Mouse (Mus musculus): ENCODE data around the gene Tph2. TPM values are rescaled to one million over a fixed set of nuclear protein-coding genes. Genes with fewer than 3 reads are reported as not detected.

Tph2 gene
- polyA plus RNA-seq, 1 experiment = 0.73 TPM

- Histone ChIP-seq H3ac (ENCODE audit: control insufficient read depth, insufficient read length, low read depth) (no peak overlapping the region), H3K79me2 (ENCODE audit: control insufficient read depth, insufficient read depth) (no peaks in the 10 kb centered on the region), H3K79me3 (ENCODE audit: low read depth) (no peaks in the 10 kb centered on the region), H3K4me3 (ENCODE audit: insufficient read depth, poor library complexity, severe bottlenecking) (no peak overlapping the region), H3K36me3 (ENCODE audit: control insufficient read depth, insufficient read depth) (no peaks in the 10 kb centered on the region), H3K27me3 (ENCODE audit: control insufficient read depth, insufficient read depth, insufficient read length) (no peaks in the 10 kb centered on the region)
- TF ChIP-seq MYOD1 (IDR thresholded peaks at IDR 0.05; ENCODE audit: control insufficient read depth, insufficient read length, low read depth) = no peak
- TF ChIP-seq FOSL1 (IDR thresholded peaks at IDR 0.05; ENCODE audit: insufficient read depth, low read length, poor library complexity, severe bottlenecking) = no peak
- TF ChIP-seq CEBPB (IDR thresholded peaks at IDR 0.05; ENCODE audit: low read depth) = no peak
- no peak for TF ChIP-seq MAX (IDR thresholded peaks at IDR 0.05)
- no peak for TF ChIP-seq CTCF (IDR thresholded peaks at IDR 0.05; ENCODE audit: control insufficient read depth, insufficient read depth, insufficient read length)
- no peak for TF ChIP-seq MYOG (IDR thresholded peaks at IDR 0.05; ENCODE audit: control insufficient read depth, extremely low read depth, insufficient read length)
Observed at GRCm38 (mm10) chr10:115104175-115104574, 80.6 kb downstream of the Tph2 start.

GRCm38 (mm10) chr10:115099890-115100580 lies 84.8 kb downstream of the Tph2 start:
- Histone ChIP-seq H3K36me3 (ENCODE audit: control insufficient read depth, insufficient read depth) (no peaks in the 10 kb centered on the region), H3ac (ENCODE audit: control insufficient read depth, insufficient read length, low read depth) (no peak overlapping the region), H3K27me3 (ENCODE audit: control insufficient read depth, insufficient read depth, insufficient read length) (no peaks in the 10 kb centered on the region), H3K79me3 (ENCODE audit: low read depth) (no peaks in the 10 kb centered on the region), H3K79me2 (ENCODE audit: control insufficient read depth, insufficient read depth) (no peaks in the 10 kb centered on the region), H3K4me3 (ENCODE audit: insufficient read depth, poor library complexity, severe bottlenecking) (no peak overlapping the region)
- TF ChIP-seq MYOG (IDR thresholded peaks at IDR 0.05; ENCODE audit: control insufficient read depth, extremely low read depth, insufficient read length) (no peak), CEBPB (IDR thresholded peaks at IDR 0.05; ENCODE audit: low read depth) (peak; percentile 93), USF1 (IDR thresholded peaks at IDR 0.05; ENCODE audit: low read depth) (peak; percentile 81), CTCF (IDR thresholded peaks at IDR 0.05; ENCODE audit: control insufficient read depth, insufficient read depth, insufficient read length) (no peak)

GRCm38 (mm10) chr10:115097163-115097562 lies 87.7 kb downstream of the Tph2 start:
- Histone ChIP-seq H3K4me3 (ENCODE audit: insufficient read depth, poor library complexity, severe bottlenecking) (no peak overlapping the region), H3K36me3 (ENCODE audit: control insufficient read depth, insufficient read depth) (no peaks in the 10 kb centered on the region), H3K79me3 (ENCODE audit: low read depth) (no peaks in the 10 kb centered on the region), H3ac (ENCODE audit: control insufficient read depth, insufficient read length, low read depth) (no peak overlapping the region), H3K79me2 (ENCODE audit: control insufficient read depth, insufficient read depth) (no peaks in the 10 kb centered on the region), H3K27me3 (ENCODE audit: control insufficient read depth, insufficient read depth, insufficient read length) (no peaks in the 10 kb centered on the region)
- no peak for TF ChIP-seq FOSL1 (IDR thresholded peaks at IDR 0.05; ENCODE audit: insufficient read depth, low read length, poor library complexity, severe bottlenecking)
- no peak for TF ChIP-seq MYOG (IDR thresholded peaks at IDR 0.05; ENCODE audit: control insufficient read depth, extremely low read depth, insufficient read length)
- TF ChIP-seq MYOD1 (IDR thresholded peaks at IDR 0.05; ENCODE audit: control insufficient read depth, insufficient read length, low read depth) = no peak
- peak; percentile 22 for TF ChIP-seq CTCF (IDR thresholded peaks at IDR 0.05; ENCODE audit: control insufficient read depth, insufficient read depth, insufficient read length)
- no peak for TF ChIP-seq CEBPB (IDR thresholded peaks at IDR 0.05; ENCODE audit: low read depth)
- no peak for TF ChIP-seq USF1 (IDR thresholded peaks at IDR 0.05; ENCODE audit: low read depth)
- TF ChIP-seq MAX (IDR thresholded peaks at IDR 0.05) = no peak

- H3K36me3 ChIP-seq (ENCODE audit: control insufficient read depth, insufficient read depth) = no peaks in the 10 kb centered on the region
- no peaks in the 10 kb centered on the region for H3K79me2 ChIP-seq (ENCODE audit: control insufficient read depth, insufficient read depth)
- no peak for TF ChIP-seq MYOG (IDR thresholded peaks at IDR 0.05; ENCODE audit: control insufficient read depth, extremely low read depth, insufficient read length)
- TF ChIP-seq MYOD1 (IDR thresholded peaks at IDR 0.05; ENCODE audit: control insufficient read depth, insufficient read length, low read depth) = no peak
- no peak for TF ChIP-seq MAX (IDR thresholded peaks at IDR 0.05)
- no peak for TF ChIP-seq CTCF (IDR thresholded peaks at IDR 0.05; ENCODE audit: control insufficient read depth, insufficient read depth, insufficient read length)
- TF ChIP-seq USF1 (IDR thresholded peaks at IDR 0.05; ENCODE audit: low read depth) = no peak
- TF ChIP-seq CEBPB (IDR thresholded peaks at IDR 0.05; ENCODE audit: low read depth) = no peak
- no peak for TF ChIP-seq FOSL1 (IDR thresholded peaks at IDR 0.05; ENCODE audit: insufficient read depth, low read length, poor library complexity, severe bottlenecking)
Observed at GRCm38 (mm10) chr10:115096191-115096590, 88.6 kb downstream of the Tph2 start.

GRCm38 (mm10) chr10:115078232-115078631 lies 106.6 kb downstream of the Tph2 start:
- H3ac ChIP-seq (ENCODE audit: control insufficient read depth, insufficient read length, low read depth) = no peak overlapping the region

More at GRCm38 (mm10) chr10:115096191-115096590, 88.6 kb downstream of the Tph2 start:
- Histone ChIP-seq H3K27me3 (ENCODE audit: control insufficient read depth, insufficient read depth, insufficient read length) (no peaks in the 10 kb centered on the region), H3ac (ENCODE audit: control insufficient read depth, insufficient read length, low read depth) (no peak overlapping the region), H3K79me3 (ENCODE audit: low read depth) (no peaks in the 10 kb centered on the region), H3K4me3 (ENCODE audit: insufficient read depth, poor library complexity, severe bottlenecking) (no peak overlapping the region)

More at GRCm38 (mm10) chr10:115078232-115078631, 106.6 kb downstream of the Tph2 start:
- Histone ChIP-seq H3K79me3 (ENCODE audit: low read depth) (no peaks in the 10 kb centered on the region), H3K27me3 (ENCODE audit: control insufficient read depth, insufficient read depth, insufficient read length) (no peaks in the 10 kb centered on the region), H3K79me2 (ENCODE audit: control insufficient read depth, insufficient read depth) (no peaks in the 10 kb centered on the region), H3K36me3 (ENCODE audit: control insufficient read depth, insufficient read depth) (no peaks in the 10 kb centered on the region), H3K4me3 (ENCODE audit: insufficient read depth, poor library complexity, severe bottlenecking) (no peak overlapping the region)
- TF ChIP-seq USF1 (IDR thresholded peaks at IDR 0.05; ENCODE audit: low read depth) = no peak
- no peak for TF ChIP-seq FOSL1 (IDR thresholded peaks at IDR 0.05; ENCODE audit: insufficient read depth, low read length, poor library complexity, severe bottlenecking)
- no peak for TF ChIP-seq MAX (IDR thresholded peaks at IDR 0.05)
- TF ChIP-seq MYOD1 (IDR thresholded peaks at IDR 0.05; ENCODE audit: control insufficient read depth, insufficient read length, low read depth) = no peak
- no peak for TF ChIP-seq CTCF (IDR thresholded peaks at IDR 0.05; ENCODE audit: control insufficient read depth, insufficient read depth, insufficient read length)
- TF ChIP-seq MYOG (IDR thresholded peaks at IDR 0.05; ENCODE audit: control insufficient read depth, extremely low read depth, insufficient read length) = no peak
- no peak for TF ChIP-seq CEBPB (IDR thresholded peaks at IDR 0.05; ENCODE audit: low read depth)
